Mouse (Mus musculus): ENCODE results near the gene Bard1. TPM values are rescaled to one million over a fixed set of nuclear protein-coding genes. Genes with fewer than 3 reads are reported as not detected.

The Bard1 gene
- polyA plus RNA-seq (2014; fragmentation: Nextera tagmentation; extraction: Ambion mirVana) = 2.4 and 2.9 TPM in 2 replicates

DNA sequence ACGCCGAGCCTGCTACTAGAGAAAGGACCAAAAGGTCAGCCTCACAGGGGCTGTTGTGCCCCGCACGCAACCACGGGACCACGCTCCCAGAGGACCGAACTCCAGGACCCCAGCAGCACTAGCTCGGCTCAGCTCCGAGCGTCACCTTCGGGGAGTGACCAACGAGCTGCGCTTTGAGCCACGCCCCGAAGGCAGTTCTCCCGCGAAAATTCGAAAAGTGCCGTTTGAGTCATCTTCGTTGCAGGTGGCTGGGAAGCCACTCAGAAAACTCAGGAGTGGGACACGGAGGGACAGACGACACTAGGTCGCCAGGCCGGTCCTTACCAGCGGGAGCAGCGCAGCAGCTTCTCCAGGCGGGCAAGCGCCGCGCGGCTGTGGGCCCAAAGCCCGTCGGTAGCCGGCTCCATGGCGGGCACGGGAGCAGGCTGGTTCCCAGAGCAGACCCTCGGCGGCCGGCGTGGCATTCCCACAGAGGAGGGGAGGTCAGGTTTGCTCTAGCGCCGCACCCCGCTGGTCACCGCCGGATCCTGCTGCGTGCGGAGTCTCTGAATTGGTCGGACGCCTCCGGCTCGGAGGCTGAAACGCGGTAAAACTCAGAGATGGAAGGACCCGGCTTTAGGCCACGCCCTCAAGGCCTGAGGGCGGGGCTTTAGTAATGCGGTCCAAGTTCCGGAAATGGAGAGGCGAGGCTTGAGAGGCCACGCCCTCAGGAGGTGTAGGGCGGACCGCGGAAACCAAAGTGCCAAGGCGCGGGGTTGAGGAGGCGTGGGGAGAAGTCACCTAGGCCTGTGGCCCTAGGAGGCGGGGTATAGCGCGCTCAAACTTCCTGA, at the start of gene Bard1:
TSS of gene Bard1 (minus strand) at position 803 of the 830 bp plus-strand sequence.
- H3K36me3 ChIP-seq (replicated peaks; ENCODE audit: control insufficient read depth, insufficient read depth, low read depth, low read length) = no peaks in the 10 kb centered on the region
- ATAC-seq (replicated peaks; ENCODE audit: insufficient number of reproducible peaks, low FRiP score, low TSS enrichment, low read depth) (peak; percentile 98), DNase-seq (ENCODE audit: low spot score) (peak; percentile 97)
- H3K27me3 ChIP-seq (ENCODE audit: control insufficient read depth, insufficient read depth, low read length) = no peaks in the 10 kb centered on the region
- peak within 1 kb of the TSS; percentile 73 for H3K4me2 ChIP-seq (ENCODE audit: low read depth, low read length)
- peak within 1 kb of the TSS; percentile 73 for H3K27ac ChIP-seq (replicated peaks; ENCODE audit: low read depth, low read length)
- no peaks in the 10 kb centered on the region for H3K4me1 ChIP-seq (ENCODE audit: control insufficient read depth, insufficient read depth, low read length)
- no peaks in the 10 kb centered on the region for H3K9me3 ChIP-seq (replicated peaks; ENCODE audit: control insufficient read depth, low read length)
- WGBS = under 1% methylated on average over 69 of the region's 69 CpGs
- H3K4me3 ChIP-seq (ENCODE audit: low read depth, low read length) = peak within 1 kb of the TSS; percentile 77
- H3K9ac ChIP-seq (replicated peaks; ENCODE audit: low read length) = peak within 1 kb of the TSS; percentile 79

DNA sequence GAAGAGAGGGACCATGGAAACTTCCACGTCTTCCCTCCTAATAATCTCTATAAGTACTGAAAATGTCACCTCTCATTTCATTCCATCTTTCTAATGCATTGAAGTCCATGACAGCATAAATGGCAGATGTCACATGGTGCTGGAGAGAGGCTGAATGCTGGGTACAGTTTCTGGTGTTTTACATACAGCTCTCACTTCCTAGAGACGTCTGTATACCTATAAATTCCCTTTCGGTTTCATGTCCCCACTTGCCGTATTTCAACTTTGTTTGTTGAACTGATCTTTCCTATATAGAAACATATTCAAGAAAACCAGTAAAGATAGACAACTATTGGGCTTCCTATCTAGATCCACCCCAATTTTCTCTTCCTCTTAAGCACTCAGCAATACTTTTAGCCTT, 24.2 kb upstream of the Bard1 start:
- WGBS = 81% methylated on average over 4 of the region's 4 CpGs
- Histone ChIP-seq H3K4me1 (ENCODE audit: control insufficient read depth, insufficient read depth, low read length) (no peaks in the 10 kb centered on the region), H3K9me3 (replicated peaks; ENCODE audit: control insufficient read depth, low read length) (no peaks in the 10 kb centered on the region), H3K27me3 (ENCODE audit: control insufficient read depth, insufficient read depth, low read length) (no peaks in the 10 kb centered on the region), H3K4me3 (ENCODE audit: low read depth, low read length) (no peak overlapping the region), H3K9ac (replicated peaks; ENCODE audit: low read length) (no peak overlapping the region), H3K4me2 (ENCODE audit: low read depth, low read length) (no peak overlapping the region), H3K27ac (replicated peaks; ENCODE audit: low read depth, low read length) (no peak overlapping the region), H3K36me3 (replicated peaks; ENCODE audit: control insufficient read depth, insufficient read depth, low read depth, low read length) (no peaks in the 10 kb centered on the region)
- no peak for ATAC-seq (replicated peaks; ENCODE audit: insufficient number of reproducible peaks, low FRiP score, low TSS enrichment, low read depth)
- DNase-seq (ENCODE audit: low spot score) = no peak

DNA sequence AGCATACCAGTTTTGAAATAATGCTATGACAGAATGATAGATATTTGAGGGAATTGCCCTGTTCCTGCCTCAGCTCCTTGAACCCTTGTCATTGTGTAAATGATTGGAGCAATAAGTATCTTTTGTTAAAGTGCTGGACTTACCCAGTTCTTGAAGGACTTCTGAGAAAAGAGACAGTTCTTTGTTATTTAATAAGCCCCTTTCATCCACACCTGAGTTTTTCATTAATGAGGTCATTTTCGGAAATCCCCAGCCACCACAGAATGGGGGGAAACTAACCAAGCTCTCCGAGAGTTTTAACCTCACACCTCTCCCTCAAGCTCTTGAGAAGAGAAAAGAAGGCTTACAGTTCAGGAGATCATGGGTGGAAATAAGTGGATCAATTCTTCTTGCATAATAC, 15.6 kb upstream of the Bard1 start:
- H3K27me3 ChIP-seq (ENCODE audit: control insufficient read depth, insufficient read depth, low read length) = no peaks in the 10 kb centered on the region

DNA sequence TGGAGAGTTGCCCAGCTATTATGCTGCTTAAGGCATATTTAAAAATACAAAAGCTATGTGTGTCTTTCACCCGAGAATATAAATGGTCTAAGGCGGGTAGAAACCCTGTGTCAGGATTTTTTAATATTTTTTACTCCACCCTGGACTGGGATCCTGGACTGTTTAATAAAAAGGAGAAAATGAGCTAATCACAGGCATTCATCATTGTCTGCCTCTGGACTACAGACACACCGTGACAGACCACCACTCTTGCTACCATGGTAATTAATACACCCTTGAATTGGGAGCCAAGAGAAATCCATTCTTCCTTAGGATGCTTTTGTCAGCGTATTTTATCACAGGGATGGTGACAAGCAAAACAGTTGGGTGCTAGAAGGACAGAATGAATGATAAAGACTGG, 14.3 kb upstream of the Bard1 start:
- WGBS = 75% methylated on average over 4 of the region's 4 CpGs
- Histone ChIP-seq H3K4me3 (ENCODE audit: low read depth, low read length) (no peak overlapping the region), H3K4me2 (ENCODE audit: low read depth, low read length) (no peak overlapping the region), H3K27me3 (ENCODE audit: control insufficient read depth, insufficient read depth, low read length) (no peaks in the 10 kb centered on the region), H3K9ac (replicated peaks; ENCODE audit: low read length) (no peak overlapping the region), H3K4me1 (ENCODE audit: control insufficient read depth, insufficient read depth, low read length) (no peaks in the 10 kb centered on the region), H3K9me3 (replicated peaks; ENCODE audit: control insufficient read depth, low read length) (no peaks in the 10 kb centered on the region), H3K36me3 (replicated peaks; ENCODE audit: control insufficient read depth, insufficient read depth, low read depth, low read length) (no peaks in the 10 kb centered on the region), H3K27ac (replicated peaks; ENCODE audit: low read depth, low read length) (no peak overlapping the region)
- ATAC-seq (replicated peaks; ENCODE audit: insufficient number of reproducible peaks, low FRiP score, low TSS enrichment, low read depth) (no peak), DNase-seq (ENCODE audit: low spot score) (no peak)

More for the DNA sequence above, 15.6 kb upstream of the Bard1 start:
- Histone ChIP-seq H3K36me3 (replicated peaks; ENCODE audit: control insufficient read depth, insufficient read depth, low read depth, low read length) (no peaks in the 10 kb centered on the region), H3K4me1 (ENCODE audit: control insufficient read depth, insufficient read depth, low read length) (no peaks in the 10 kb centered on the region), H3K4me2 (ENCODE audit: low read depth, low read length) (no peak overlapping the region), H3K27ac (replicated peaks; ENCODE audit: low read depth, low read length) (no peak overlapping the region), H3K9ac (replicated peaks; ENCODE audit: low read length) (no peak overlapping the region), H3K9me3 (replicated peaks; ENCODE audit: control insufficient read depth, low read length) (no peaks in the 10 kb centered on the region), H3K4me3 (ENCODE audit: low read depth, low read length) (no peak overlapping the region)
- WGBS = 79% methylated on average over 2 of the region's 2 CpGs
- DNase-seq (ENCODE audit: low spot score) (no peak), ATAC-seq (replicated peaks; ENCODE audit: insufficient number of reproducible peaks, low FRiP score, low TSS enrichment, low read depth) (no peak)

DNA sequence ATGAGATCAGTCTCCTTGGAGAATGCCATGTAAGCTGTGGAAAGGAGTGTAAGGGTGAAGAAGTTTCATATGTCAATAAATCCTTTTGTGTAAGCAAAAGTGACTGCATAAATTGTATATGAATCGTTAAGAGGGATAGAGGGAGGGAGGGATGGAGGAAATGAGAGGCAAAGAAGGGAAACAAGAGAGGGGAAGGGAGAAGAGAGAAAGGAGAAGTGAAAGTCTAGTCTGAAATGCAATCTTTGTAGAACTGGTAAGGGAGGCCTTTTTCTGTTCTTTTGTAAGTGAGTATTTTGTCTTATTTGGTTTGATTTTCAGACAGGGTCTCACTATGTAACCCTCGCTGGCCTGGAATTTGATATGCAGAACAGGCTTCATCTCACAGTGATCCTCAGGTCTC, 12.8 kb upstream of the Bard1 start:
- H3K27ac ChIP-seq (replicated peaks; ENCODE audit: low read depth, low read length) = no peak overlapping the region
- H3K9me3 ChIP-seq (replicated peaks; ENCODE audit: control insufficient read depth, low read length) = no peaks in the 10 kb centered on the region
- no peak overlapping the region for H3K9ac ChIP-seq (replicated peaks; ENCODE audit: low read length)
- no peaks in the 10 kb centered on the region for H3K36me3 ChIP-seq (replicated peaks; ENCODE audit: control insufficient read depth, insufficient read depth, low read depth, low read length)
- ATAC-seq (replicated peaks; ENCODE audit: insufficient number of reproducible peaks, low FRiP score, low TSS enrichment, low read depth) = no peak
- no peak for DNase-seq (ENCODE audit: low spot score)
- H3K4me3 ChIP-seq (ENCODE audit: low read depth, low read length) = no peak overlapping the region
- WGBS = 73% methylated on average over 2 of the region's 2 CpGs
- no peak overlapping the region for H3K4me2 ChIP-seq (ENCODE audit: low read depth, low read length)
- H3K4me1 ChIP-seq (ENCODE audit: control insufficient read depth, insufficient read depth, low read length) = no peaks in the 10 kb centered on the region
- no peaks in the 10 kb centered on the region for H3K27me3 ChIP-seq (ENCODE audit: control insufficient read depth, insufficient read depth, low read length)

DNA sequence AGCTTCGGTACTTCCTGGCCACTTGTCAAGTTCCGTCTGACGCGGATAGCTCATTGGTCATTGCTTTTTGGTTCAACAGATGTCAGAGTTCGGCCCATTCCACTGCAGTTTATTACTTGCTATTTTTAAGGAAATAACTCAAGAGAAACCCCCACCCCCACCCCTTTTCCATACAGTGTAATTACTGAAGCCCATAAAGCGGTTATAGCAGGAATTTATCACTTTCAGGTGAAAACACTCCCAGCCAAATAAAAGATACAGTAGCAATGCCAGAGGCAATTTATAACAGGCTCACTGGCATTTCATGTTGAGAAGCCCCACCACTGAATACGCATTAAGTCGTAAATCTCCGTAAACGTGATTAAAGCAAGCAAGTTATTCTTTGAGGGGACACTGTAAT, 6.9 kb upstream of the Bard1 start:
- Histone ChIP-seq H3K36me3 (replicated peaks; ENCODE audit: control insufficient read depth, insufficient read depth, low read depth, low read length) (no peaks in the 10 kb centered on the region), H3K27me3 (ENCODE audit: control insufficient read depth, insufficient read depth, low read length) (no peaks in the 10 kb centered on the region), H3K27ac (replicated peaks; ENCODE audit: low read depth, low read length) (no peak overlapping the region), H3K4me2 (ENCODE audit: low read depth, low read length) (no peak overlapping the region), H3K4me1 (ENCODE audit: control insufficient read depth, insufficient read depth, low read length) (no peaks in the 10 kb centered on the region), H3K9me3 (replicated peaks; ENCODE audit: control insufficient read depth, low read length) (no peaks in the 10 kb centered on the region), H3K9ac (replicated peaks; ENCODE audit: low read length) (no peak overlapping the region), H3K4me3 (ENCODE audit: low read depth, low read length) (no peak overlapping the region)
- no peak for DNase-seq (ENCODE audit: low spot score)
- ATAC-seq (replicated peaks; ENCODE audit: insufficient number of reproducible peaks, low FRiP score, low TSS enrichment, low read depth) = no peak
- WGBS = 88% methylated on average over 10 of the region's 10 CpGs

DNA sequence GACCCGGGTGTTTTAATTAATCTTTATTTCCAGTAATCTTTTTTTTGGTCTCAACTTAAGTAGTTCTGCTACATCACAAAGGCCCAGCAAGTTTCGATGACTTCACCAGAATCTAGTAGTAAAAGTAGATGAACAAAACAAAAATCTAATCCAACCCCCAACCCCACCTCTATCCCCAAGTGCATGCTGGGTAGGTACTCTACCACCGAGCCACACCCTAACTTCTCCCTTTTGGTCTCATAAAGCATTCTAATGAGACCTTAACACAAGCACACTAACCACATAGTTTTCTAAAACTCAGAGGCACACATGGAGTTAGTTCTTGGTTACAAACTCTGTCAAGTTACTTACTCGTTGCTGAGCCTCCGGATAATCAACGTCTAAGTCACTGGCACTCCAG, 3.2 kb upstream of the Bard1 start:
- Histone ChIP-seq H3K9ac (replicated peaks; ENCODE audit: low read length) (no peak overlapping the region), H3K27me3 (ENCODE audit: control insufficient read depth, insufficient read depth, low read length) (no peaks in the 10 kb centered on the region), H3K4me3 (ENCODE audit: low read depth, low read length) (no peak overlapping the region), H3K9me3 (replicated peaks; ENCODE audit: control insufficient read depth, low read length) (no peaks in the 10 kb centered on the region), H3K4me1 (ENCODE audit: control insufficient read depth, insufficient read depth, low read length) (no peaks in the 10 kb centered on the region), H3K27ac (replicated peaks; ENCODE audit: low read depth, low read length) (no peak overlapping the region), H3K36me3 (replicated peaks; ENCODE audit: control insufficient read depth, insufficient read depth, low read depth, low read length) (no peaks in the 10 kb centered on the region), H3K4me2 (ENCODE audit: low read depth, low read length) (no peak overlapping the region)
- DNase-seq (ENCODE audit: low spot score) = no peak
- WGBS = 94% methylated on average over 6 of the region's 6 CpGs
- no peak for ATAC-seq (replicated peaks; ENCODE audit: insufficient number of reproducible peaks, low FRiP score, low TSS enrichment, low read depth)

DNA sequence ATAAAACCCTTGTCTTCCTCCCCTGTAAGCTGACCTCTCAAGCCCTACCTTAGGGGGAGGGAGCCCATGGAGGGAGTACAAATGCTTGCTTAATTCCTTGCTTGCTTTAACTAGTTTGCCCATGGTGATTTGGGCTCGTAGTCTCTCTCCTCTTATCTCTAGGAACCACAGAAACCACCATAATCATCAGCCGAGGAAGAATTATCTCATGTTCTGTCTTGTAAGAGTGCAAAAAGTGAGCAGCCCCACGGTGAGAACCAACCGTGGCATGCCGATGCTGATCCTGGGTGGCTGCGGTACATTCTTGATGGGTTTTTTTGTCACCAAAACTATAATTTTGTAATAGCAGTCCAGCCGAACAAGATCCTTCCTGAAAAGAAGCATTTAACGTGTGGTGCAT, 2.8 kb upstream of the Bard1 start:
- Histone ChIP-seq H3K4me1 (ENCODE audit: control insufficient read depth, insufficient read depth, low read length) (no peaks in the 10 kb centered on the region), H3K27ac (replicated peaks; ENCODE audit: low read depth, low read length) (no peak overlapping the region), H3K4me3 (ENCODE audit: low read depth, low read length) (no peak overlapping the region), H3K9me3 (replicated peaks; ENCODE audit: control insufficient read depth, low read length) (no peaks in the 10 kb centered on the region), H3K9ac (replicated peaks; ENCODE audit: low read length) (no peak overlapping the region), H3K4me2 (ENCODE audit: low read depth, low read length) (no peak overlapping the region), H3K27me3 (ENCODE audit: control insufficient read depth, insufficient read depth, low read length) (no peaks in the 10 kb centered on the region), H3K36me3 (replicated peaks; ENCODE audit: control insufficient read depth, insufficient read depth, low read depth, low read length) (no peaks in the 10 kb centered on the region)
- WGBS = 94% methylated on average over 8 of the region's 8 CpGs
- ATAC-seq (replicated peaks; ENCODE audit: insufficient number of reproducible peaks, low FRiP score, low TSS enrichment, low read depth) = no peak
- no peak for DNase-seq (ENCODE audit: low spot score)
